Mouse (Mus musculus) B cell, adult 2 months (primary cell): ENCODE results near the gene Maml3.

Experiments
- DNase-seq, 2 experiments: peaks; one replicate each; pipeline ENCODE4 v3.0.0; 2022

Gene Maml3

DNA sequence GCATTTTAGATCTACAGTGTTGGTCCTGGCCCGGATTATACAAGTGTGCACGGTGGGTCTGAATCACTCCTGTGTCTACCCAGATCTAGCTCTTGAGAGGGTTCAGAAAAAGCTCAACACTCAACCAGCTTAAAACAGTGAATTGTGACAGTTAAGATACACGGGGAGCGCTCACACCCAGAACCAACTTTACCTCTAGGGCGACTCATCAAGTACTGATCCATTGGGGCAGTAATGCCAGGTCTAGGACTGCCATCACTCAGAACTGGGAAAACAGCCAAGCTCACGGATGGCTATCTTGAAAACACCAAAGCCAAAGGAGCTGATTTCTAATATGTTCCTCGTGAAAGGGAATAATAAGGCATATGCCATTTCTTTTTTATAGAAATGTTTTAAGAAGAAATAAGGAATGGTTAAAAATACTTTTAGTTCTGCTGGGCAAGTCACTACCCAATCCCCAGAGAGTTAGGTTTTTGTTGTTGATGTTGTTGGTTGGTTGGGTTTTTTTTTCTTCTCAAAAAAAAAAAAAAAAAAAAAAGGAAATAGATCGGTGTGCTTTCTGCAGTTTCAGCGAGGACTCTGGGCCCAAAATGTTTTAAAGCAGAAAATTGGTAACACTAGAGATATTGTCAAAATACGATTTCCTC, 103.9 kb downstream of the Maml3 start:
- DNase-seq = peak; percentile 35 to 41

DNA sequence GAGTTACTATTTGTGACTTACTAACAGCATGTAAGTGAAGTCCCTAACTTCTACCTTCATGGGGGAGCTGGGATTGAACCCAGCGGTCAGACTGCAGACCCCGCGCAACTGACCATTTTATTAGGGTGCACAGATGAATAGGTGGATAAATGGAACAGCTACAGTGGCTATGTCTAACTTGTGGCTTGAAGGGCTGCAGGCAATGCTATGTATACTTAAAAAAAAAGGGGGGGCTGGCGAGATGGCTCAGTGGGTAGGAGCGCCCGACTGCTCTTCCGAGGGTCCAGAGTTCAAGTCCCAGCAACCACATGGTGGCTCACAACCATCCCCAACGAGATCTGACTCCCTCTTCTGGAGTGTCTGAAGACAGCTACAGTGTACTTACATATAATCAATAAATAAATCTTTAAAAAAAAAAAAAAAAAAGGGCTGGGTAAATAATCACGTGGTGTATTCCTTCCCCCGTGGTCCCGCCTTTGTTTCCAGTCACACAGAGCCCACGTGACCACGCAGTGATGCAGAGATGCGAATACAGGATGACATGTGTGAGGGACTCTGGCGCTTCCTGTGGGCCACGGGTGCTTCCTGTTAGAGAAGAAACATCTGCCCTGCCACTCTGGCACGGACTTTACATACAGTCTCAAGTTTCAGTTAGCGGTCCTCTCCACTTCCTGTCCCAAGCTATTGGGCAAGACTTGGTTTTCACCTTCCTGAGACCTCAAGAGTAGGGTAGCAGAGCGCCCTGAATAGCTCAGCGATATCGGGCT, 105.0 kb downstream of the Maml3 start:
- peak; percentile 87 to 92 for DNase-seq

DNA sequence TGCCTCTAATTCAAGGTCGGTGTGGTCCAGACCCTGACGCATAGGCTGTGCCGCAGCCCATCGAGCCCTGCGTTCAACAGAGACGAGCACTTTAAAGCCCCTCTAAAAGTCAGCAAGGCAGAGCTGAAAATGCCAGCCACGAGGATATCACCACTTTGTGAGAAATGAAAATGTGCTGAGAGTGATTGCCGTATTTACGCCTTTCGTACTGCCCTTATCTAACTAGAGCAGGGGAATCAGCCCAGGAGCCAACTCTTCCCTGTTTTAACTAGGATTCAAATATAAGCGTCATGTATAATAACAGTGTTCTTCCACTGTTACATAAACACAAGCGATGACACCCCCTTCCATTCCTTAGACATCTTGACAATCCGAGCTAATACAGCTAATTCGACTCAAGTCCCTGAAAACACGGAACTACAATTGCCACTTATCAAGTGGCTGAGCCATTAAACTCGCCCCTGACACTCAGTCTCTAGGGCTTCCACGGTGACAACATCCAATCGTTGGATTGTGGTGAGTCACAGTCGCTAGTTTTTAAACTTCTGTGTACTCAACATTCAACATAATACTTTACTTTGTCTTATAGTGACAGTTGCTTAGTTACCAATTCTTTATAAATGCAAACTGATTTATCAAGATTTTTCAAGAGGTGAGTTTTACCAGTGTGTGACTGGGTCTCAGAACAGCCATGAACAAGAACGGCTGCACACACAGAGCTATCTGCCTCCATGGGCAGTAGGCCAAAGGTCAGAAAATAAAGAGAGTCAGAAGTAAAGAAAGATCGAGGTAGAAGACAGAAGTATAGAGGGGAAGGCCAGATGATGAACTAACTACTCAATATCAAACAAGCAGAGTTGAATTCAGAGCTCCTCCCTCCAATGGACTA, 106.1 kb downstream of the Maml3 start:
- DNase-seq = peak; percentile 51 to 61

DNA sequence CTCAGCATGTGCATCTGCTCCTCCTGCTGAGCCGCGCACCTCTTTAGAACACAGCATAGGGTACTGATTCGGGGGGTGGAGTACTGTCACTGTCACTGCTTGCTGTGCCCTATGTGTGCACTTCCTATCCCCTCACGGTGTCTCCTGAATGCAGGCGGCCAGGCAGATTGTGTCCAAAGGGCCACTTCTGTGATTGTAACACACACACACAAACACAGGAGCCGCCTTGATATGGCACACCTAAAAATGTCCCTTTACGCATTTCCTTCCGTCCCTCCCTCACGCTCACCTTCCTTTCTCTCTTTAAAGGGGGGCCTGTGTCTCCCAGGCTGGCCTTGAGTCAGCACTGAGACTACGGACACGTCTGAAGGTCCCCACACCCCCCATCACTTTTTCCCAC, 107.3 kb downstream of the Maml3 start:
- peak; percentile 15 to 18 for DNase-seq

DNA sequence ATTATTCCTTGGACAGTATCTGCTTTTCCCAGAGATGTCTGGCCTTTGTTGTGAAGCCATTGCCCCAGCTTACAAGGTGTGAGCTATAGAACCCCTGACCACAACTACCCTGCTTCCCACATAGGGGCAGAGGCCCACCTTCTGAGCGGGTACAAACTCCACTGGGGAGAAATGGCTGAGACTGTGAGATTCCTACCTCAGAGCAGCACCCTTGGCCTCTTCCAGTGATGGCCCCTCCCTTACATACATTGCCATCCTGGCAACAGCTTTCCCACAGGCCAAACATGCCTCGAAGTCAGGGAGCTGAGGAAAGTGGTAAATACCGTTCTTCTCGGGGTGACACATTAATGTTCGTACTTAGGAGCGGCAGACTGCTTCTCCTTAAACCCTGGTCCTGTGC, 118.4 kb downstream of the Maml3 start:
- DNase-seq = no peak

DNA sequence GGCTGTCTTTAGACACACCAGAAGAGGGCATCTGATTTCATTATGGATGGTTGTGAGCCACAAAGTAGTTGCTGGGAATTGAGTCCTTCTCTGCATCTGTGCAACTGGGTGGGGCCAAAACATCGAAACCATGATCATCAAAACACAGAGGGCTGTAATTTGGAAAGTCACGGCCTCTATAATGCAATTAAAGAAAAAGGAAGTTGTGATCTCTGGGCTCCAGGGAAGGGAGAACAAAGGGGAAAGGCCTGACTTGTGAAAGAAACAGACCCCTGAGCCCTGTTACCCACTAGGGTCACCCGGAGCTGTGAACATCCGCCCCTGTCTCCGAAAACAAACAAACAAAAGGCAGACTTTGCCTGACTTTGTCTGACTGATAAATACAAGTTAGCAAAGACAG, 123.4 kb downstream of the Maml3 start:
- no peak for DNase-seq

DNA sequence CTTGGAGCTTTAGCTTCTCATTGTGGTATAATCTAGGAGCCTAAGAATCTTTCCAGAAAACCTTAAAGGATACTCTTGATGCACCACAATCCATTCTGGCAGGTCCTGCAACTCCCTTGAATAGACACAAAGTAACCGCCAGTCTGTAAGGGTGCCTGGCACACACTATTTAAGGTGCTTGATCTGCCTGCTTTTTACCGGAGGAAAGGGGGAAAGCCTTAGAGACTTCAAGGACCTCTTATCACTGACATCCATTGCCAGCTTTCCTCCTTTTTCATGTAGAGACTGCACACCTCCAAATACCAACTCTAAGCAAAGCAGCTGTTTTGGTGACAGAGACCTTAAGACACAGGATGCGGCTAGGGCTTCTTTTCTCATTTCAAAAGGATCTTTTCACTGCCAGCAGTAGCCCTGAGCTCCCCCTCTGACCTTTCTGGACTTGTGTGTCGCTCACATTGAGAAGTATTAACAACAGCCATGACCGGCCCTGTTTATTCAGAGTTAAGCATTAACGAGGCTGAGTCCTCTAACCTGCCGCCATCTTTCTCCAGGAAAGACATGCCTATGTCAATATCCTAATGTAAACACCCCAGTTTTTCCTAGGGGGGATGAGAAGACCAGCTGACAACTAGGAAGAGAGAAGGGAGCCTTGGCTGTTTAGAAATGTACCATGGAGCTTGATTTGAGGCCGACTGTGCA, 127.1 kb downstream of the Maml3 start:
- DNase-seq = no peak

DNA sequence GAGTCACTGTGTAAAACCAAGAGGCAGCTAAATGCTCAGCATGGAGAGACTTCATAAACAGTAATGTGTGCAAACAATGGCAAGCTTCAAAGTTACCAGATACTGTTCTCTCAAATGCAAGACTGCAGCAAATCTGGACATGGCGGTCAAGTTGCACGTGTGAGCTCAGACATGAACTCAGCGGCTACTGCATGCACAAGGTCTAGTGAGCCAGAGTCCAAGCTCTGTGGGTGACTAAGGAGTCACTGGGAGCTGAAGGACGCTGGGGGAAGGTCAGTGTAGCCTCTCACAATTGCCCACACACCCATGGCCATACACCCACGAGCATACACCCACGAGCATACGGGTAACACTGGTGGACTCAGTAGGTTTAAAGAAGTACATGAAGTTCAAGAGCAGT, 130.3 kb downstream of the Maml3 start:
- DNase-seq = no peak

DNA sequence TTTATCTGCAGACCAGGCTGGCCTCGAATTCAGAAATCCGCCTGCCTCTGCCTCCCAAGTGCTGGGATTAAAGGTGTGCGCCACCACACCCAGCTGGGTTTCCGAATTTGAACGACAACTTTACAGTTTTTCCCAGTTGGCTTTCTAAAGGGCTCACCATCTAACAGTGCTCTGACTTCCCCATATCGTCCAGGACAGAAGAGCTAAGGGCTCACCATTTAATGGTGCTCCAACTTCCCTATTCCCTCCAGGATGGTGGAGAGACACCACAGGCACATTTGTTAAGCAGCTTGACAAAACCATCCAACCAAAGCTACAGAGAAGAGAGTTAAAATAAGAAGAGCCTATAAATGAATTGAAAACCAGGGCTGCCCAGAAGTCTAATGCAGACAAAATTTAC, 130.7 kb downstream of the Maml3 start:
- no peak for DNase-seq

DNA sequence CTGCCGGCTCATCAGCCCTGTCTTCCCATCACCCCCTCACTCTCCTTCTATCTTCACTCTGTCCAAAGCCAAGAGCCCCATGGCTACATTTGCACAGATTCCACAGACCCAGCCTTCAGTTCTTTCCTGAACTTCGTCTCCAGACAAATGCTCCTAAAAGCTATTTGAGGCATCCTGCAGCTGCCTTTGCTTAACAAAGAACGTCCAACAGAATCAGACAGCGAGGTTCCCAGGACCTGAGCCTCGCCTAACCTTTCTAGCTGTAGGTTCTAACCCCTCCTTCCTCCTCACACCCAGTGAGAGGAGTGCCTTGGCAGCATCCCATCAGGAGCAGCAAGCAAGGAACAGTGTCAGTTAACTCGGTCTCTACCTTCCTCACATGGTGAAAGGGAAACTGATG, 132.3 kb downstream of the Maml3 start:
- DNase-seq = no peak

DNA sequence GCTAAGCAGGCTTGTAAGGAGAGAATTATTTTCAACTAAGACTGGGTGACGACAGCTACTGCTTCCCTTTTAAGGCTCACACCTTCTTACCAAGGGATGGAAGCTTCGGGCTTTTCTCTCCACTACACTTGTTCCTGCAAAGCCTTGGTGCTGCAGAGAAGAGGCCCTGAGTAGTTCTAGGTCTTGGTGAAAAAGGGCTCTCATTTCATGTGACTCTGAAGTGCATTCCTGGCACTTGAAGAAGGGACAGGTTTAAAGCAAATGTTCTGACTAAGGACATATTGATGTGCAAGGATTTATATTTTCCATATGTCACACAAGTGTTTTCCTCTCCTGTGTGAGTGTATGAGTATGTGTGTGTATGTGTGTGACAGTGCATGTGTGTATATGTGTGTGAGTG, 134.4 kb downstream of the Maml3 start:
- no peak for DNase-seq

DNA sequence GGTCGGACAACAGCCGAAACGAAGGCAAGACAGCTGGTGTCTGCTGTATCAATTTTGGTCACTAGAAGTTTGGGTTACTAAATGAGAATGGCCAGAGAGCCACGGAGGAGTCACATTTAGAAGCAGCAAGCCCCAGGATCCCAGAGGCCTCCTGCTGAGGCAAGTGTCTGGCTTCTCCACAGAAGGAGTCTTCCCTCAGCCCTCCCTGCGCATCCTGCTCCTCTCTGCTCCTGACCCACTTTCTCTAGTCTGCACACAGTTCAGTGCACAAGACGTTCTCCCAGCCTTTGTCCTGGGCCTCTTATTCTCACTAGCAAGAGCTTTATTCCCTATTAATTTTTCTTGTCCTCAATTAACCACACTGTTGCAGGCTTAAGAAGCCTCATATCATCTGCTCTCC, 135.4 kb downstream of the Maml3 start:
- no peak for DNase-seq

DNA sequence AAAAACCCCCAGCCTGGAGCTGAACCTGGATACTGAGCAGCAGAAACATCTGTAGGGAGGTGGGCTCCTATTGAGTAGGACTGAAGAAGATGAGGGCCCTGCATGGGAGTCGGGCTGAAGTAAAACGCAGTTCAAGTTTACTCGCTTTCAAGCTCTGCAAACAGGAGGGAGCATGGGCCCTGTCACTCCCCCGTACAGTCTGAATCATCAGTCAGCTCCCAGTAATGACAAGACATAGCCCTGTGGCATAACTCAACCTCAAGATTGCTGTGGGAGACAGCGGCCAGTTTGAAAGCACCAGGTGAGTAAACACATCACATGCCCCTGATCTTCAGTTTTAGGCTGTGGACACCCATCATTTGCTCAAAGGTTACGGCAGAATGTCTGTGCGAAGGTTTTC, 139.0 kb downstream of the Maml3 start:
- DNase-seq = no peak

DNA sequence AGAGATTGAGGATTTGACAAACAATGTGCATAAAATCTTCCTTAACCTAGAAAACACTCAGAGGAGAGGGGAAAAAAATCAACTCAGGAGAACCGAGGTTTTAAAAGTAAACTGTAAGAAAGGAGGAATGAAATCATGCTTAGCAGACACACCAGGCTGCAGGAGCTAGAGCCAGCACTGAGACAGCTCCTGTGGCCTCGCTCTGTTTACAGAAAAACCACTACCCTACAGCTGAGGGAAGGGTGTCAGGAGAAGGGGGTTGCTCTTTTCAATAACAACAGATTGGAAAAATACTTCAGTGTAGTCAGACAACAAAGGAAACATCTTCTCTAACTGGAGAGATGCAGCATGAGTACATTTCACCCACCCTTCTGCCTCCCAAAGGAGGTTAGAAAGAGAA, 139.4 kb downstream of the Maml3 start:
- DNase-seq = no peak

DNA sequence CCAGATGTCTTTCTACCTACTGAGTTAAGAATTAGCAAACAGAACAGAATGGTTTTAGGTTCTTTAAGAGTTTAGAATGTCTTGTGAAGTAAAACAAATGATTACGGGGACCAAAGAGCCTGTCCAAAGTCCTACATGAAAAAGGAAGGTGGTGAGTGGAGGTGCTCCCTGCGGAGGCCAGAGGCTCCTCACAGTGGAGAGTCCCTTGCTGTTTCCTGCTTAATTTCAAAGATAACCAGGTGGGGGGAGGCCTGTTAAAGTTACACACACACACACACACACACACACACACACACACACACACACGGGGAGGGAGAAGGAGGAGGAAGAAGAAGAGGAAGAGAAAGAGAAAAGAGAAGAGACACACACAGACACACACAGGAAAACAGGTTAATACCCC, 139.9 kb downstream of the Maml3 start:
- DNase-seq = no peak

DNA sequence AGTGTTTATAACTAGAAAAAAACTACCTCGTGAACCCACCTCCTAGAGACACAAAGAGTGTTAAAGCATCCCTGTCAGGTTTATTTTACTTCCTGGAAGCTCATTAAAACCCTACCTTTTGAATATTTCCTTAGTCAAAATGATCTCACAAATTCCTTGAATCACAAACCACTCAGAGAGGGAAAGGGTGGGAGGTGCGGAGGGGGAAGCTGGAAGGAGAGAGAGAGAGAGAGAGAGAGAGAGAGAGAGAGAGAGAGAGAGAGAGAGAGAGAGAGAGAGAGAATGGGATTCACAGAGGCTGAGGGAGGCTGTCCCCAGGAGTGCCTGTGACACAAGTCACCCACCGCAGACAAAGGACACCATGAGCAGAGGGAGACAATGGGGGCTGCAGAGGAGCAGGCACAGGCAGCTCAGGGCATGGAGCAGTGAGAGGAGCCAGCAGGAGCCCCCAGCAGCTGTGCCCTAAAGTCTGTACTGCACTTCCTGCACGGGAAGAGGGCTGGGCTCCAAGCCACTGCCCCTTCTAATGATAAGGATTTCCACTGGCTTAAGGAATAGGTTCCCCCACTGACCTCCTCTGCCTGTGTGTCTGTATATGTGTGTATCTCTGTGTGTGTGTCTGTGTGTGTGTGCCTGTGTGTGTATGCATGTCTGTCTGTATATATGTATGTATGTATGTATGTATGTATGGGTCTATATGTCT, 140.8 kb downstream of the Maml3 start:
- DNase-seq = no peak

DNA sequence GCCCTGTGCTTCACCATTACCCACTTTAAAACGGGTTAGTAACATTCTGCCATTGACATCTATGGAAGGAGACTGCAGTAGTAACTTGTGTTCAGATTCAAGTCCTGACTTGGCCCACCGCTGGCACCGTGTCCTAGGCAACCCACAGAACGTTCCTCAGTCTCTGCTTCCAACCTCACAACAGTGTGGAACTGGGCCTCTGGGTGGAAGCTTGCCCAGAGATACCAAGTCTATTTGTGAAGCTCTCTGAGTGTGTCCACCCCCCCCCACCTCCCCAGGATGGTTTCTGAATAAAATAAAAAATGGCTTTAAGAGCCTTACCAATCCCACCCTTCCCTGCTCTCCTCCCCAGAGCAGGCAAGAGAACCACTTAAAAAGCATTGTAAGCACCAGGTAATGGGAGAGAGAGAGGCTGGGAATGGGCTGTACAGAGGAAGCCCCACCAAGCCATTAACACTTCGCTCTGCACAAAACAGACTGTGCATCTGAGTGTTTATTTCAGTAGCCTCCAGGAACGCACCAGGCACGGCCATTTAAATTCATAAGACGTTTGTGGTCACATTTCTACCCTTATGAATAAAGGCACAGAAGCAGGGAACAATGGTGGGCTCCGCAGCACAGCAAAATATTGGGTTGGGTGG, 141.6 kb downstream of the Maml3 start:
- no peak for DNase-seq

DNA sequence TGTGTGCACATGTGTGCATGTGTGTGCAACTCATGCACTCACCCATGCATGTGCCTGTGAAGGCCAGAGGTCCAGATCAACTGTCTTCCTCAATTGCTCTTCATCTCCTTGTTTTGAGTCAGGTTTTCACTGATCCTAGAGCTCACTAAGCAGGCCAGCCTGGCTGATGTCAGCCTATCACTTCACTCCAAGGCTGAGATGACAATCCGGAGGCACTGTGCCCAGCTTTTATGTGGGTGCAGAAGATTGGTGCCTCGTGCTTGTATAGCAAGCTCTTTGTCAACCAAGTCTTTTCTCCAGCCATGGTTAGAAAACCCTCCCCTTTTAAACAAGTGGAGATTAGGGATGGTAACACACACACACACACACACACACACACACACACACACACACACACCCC, 146.1 kb downstream of the Maml3 start:
- no peak for DNase-seq

DNA sequence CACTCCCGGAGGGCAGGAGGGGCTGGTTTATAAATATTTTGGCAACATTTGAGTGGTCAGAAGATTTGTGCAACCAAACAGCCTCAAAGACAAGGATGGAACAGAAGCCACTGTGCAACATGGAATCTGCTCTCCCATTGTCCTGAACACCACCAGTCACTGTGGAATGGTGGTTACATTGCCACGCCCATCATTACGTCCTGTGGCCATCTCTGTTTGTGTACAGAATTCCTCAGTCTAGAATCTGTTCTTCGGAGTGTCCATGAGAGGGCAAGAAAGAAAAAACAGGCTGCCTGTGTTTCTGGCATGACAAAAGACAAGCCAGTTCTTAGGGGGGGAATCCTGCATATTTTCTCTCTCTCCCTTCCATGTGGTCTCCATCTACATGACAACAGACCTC, 150.4 kb downstream of the Maml3 start:
- no peak for DNase-seq

DNA sequence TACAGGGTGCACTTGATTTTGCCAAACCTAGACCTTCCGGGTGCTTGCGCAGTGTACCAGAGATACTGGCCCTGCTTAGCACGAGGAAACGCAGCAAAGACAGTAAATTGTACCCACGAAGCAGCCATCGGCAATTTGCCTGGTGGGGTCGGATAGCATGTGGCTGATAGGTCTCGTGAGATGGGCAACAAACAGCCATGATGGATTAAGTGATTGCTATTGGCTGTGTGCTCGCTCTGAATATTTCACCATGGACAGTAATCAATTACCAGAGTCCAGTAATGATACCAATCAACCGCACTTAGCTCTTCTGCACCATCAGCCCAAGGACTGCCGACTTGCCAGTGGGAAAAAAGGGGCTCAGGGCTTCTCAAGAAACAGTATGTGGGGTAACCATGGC, 150.9 kb downstream of the Maml3 start:
- DNase-seq = no peak

DNA sequence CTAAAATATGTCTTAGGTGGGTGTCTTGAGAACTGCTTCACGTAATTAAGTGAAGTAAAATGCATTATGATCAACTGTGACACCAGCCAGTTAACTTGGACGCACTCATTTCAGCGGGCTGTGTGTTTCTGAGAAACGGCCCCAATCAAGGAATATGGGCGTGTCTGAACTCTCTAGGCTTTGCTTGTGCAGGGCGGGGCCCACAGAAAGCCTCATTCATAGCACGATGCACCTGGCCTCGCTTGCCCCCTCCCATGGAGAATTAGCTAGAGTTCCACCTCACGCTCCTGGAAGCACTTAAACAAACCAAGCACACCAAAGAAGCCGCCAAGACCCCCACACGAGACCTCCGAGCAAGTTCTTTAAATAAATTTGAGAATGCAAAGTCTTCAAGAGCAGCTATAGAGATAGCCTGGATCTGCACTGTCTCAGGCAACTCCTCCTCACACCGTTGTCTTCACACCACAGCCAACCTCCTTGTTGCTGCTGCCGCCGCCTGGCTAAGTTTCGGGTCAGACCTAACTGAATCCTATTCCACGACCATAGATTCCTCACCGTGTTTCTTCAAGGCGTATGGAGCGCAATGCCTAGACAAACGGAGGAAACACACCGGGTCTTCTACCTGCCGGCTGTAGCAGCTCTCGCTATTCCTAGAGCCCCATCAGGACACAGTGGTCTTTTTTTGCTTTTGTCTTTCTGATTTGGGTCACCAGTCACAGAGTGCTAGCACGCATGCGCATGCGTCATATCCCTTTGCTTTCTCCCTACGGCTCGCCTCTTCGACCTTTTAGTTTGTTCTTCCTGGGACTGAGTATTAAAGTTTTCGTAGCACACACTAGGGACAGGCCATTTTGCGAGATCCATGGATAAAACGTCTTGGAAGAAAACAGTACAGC, 151.9 kb downstream of the Maml3 start:
- DNase-seq = no peak
